Mouse (Mus musculus) heart, embryonic 13.5 days (tissue): ENCODE measurements around the gene Jup. TPM values are rescaled to one million over a fixed set of nuclear protein-coding genes. Genes with fewer than 3 reads are reported as not detected.
"Not testable (repeated sequence)": the region's sequence is repeated elsewhere in the genome, so short reads cannot be mapped to it uniquely, and the experiment has no call there.

ENCODE experiments used
- ATAC-seq: fragments of 200-750 bp; cut with Nextera tagmentation; 2 replicates; pipeline ENCODE4 v1.8.0; 2017; ENCODE audit warnings: moderate TSS enrichment; ENCODE audit not compliant: insufficient number of reproducible peaks, low FRiP score, low TSS enrichment; ENCODE audit errors: extremely low read depth
- H3K27ac ChIP-seq: fragments of 300-500 bp; sonication (generic); replicated peaks from 2 replicates; pipeline ENCODE4 v1.5.1; 2015; ENCODE audit warnings: moderate library complexity, mild to moderate bottlenecking, inconsistent platforms
- H3K27me3 ChIP-seq: fragments of 300-500 bp; sonication (generic); replicated peaks from 2 replicates; pipeline ENCODE4 v1.6.1; 2015; ENCODE audit warnings: mild to moderate bottlenecking, inconsistent platforms
- H3K36me3 ChIP-seq: fragments of 300-500 bp; sonication (generic); 2 replicates; pipeline ENCODE4 v1.6.1; 2015; ENCODE audit warnings: mild to moderate bottlenecking, inconsistent platforms
- H3K4me1 ChIP-seq: fragments of 300-500 bp; sonication (generic); 2 replicates; pipeline ENCODE4 v1.6.1; 2015; ENCODE audit warnings: inconsistent platforms
- H3K4me2 ChIP-seq: fragments of 300-500 bp; sonication (generic); 2 replicates; pipeline ENCODE4 v1.6.1; 2015; ENCODE audit warnings: inconsistent platforms, mild to moderate bottlenecking, moderate library complexity
- H3K4me3 ChIP-seq: fragments of 300-500 bp; sonication (generic); 2 replicates; pipeline ENCODE4 v1.5.1; 2015; ENCODE audit warnings: moderate library complexity, mild to moderate bottlenecking, inconsistent platforms
- H3K9ac ChIP-seq: fragments of 300-500 bp; sonication (generic); 2 replicates; pipeline ENCODE4 v1.6.1; 2015; ENCODE audit warnings: inconsistent platforms, mild to moderate bottlenecking, moderate library complexity
- H3K9me3 ChIP-seq: fragments of 300-500 bp; sonication (generic); 2 replicates; pipeline ENCODE4 v1.6.1; 2016; ENCODE audit warnings: inconsistent platforms
- WGBS: fragments of 180-500 bp; shearing (Covaris S2); methylation state at CpG from one replicate; pipeline ENCODE4 v1.1.7; 2015; ENCODE audit warnings: mixed read lengths; 5-methylcytosine and 5-hydroxymethylcytosine counted together
- polyA plus RNA-seq: library from polyadenylated mRNA; unstranded; fragments of >200 nt; fragmentation: Nextera tagmentation; extraction: Ambion mirVana; gene quantifications from 2 replicates; pipeline ENCODE4 v1.2.1, GENCODE M21; 2015

Gene Jup
- polyA plus RNA-seq, 1 experiment from 2014 or later, result 111 TPM

DNA sequence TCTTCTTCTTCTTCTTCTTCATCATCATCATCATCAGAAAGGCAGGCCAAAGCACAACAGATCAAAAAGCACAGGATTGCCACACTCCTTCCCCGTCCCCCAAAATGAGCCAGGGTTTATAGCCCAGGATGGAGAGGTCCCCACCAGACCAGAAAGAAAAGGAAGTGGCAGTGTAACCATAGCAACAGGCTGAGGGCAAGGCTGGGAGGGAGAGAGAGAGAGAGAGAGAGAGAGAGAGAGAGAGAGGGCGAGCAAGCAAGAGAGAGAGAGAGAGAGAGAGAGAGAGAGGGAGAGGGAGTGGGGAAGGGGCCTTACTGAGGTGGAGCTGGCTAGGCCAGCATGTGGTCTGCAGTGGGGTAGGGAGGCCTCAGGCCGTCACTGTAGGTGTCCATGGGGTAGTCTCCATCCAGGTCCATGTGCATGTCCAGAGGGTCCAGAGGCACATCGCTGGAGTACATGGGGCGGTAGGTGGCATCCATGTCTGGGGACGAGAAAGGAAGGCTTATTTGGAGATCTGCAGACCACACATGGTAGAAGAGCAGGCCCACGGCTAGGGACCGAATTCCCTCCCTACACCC, 25.5 kb downstream of the Jup start:
- H3K27me3 ChIP-seq, result no peaks in the 10 kb centered on the region
- H3K9ac ChIP-seq, result no peak overlapping the region
- H3K9me3 ChIP-seq, result no peaks in the 10 kb centered on the region
- H3K27ac ChIP-seq, result no peak overlapping the region
- ATAC-seq, result no peak
- H3K36me3 ChIP-seq, result peaks cover 85% of the 10 kb centered on the region
- 85% methylated on average over 7 of the region's 8 CpGs for WGBS
- H3K4me2 ChIP-seq, result no peak overlapping the region
- H3K4me3 ChIP-seq, result no peak overlapping the region
- peaks cover 13% of the 10 kb centered on the region for H3K4me1 ChIP-seq

DNA sequence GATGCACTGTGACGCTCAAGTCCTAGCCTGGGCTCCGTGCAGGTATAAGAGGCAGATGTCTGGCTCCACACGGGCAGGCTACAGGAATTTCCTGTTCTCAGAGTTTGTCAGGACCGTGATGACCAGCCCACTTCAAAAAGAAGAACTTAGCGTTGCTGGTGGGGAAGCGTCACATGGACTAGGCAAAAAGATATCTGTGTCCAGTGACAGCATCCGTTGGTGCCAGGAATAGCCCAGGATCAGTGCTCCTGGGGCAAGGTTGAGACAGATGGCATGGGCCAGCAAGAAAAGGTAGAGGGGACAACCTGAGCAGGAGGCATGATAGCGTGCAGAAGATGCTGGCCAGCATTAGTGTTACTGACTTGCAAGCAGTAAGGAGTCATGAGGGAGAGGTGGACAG, 27.7 kb downstream of the Jup start:
- Histone ChIP-seq H3K27me3 (no peaks in the 10 kb centered on the region), H3K36me3 (peaks cover 62% of the 10 kb centered on the region), H3K9me3 (no peaks in the 10 kb centered on the region), H3K4me1 (peaks cover 13% of the 10 kb centered on the region), H3K4me3 (no peak overlapping the region), H3K4me2 (no peak overlapping the region), H3K27ac (no peak overlapping the region), H3K9ac (0 out of 2 replicates have a peak overlapping the region, but pooled peaks have one; percentile 21)
- WGBS, result 50% methylated on average over 8 of the region's 8 CpGs
- ATAC-seq, result no peak

DNA sequence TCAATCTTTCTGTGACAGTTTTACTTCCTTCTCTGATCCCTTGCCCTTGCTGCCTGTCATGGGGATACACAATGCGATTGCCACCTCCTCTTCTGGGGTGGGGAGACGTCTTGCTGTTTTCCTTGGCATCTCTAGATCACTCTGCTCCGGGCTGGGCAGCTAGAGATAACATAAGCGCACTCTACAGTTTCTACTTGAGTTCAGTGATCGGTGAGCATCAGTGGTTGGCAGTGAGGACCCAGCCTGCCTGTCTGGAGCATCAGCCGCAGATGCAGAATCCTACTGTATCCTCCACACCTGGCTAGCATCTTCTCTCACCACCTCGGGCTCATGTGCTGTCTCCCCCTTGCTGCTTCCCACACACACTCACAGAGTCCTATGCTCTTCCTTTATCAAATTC, 28.4 kb downstream of the Jup start:
- peaks cover 57% of the 10 kb centered on the region for H3K36me3 ChIP-seq
- no peak for ATAC-seq
- no peak overlapping the region for H3K27ac ChIP-seq
- no peak overlapping the region for H3K9ac ChIP-seq
- peaks cover 13% of the 10 kb centered on the region for H3K4me1 ChIP-seq
- H3K9me3 ChIP-seq, result no peaks in the 10 kb centered on the region
- no peak overlapping the region for H3K4me3 ChIP-seq
- 0 out of 2 replicates have a peak, but pooled peaks cover 2% of the 10 kb centered on the region for H3K27me3 ChIP-seq
- no peak overlapping the region for H3K4me2 ChIP-seq
- 48% methylated on average over 7 of the region's 7 CpGs for WGBS

DNA sequence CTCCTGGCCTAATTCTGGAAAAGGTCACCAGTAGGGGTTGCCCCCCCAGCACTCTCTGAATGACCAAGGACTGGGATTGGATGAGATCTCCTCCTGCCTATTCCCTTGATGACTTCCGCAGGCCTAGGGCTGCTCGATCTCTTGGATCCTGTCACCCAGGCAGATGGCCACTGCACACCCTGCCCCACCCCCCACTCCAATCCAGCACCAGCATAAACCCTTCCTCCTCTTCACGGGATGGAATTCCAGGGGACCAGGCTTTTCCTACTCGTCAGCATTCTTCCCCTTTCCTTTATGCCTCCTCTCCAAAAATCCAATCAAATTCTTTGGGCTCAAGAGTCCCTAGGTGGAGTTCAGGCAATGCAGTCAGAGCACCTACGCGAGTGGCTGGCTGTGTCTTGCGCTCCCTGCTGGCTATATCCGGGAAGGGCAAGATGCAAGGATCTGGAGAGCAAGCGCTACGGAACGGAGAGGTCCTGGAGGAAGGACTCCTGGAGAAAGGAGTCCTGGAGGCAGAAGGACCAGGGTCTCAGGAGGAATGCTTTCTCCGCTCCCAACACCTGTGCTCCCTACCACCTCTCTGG, 34.5 kb downstream of the Jup start:
- WGBS, result 16% methylated on average over 12 of the region's 12 CpGs
- no peak overlapping the region for H3K4me2 ChIP-seq
- H3K9me3 ChIP-seq, result no peaks in the 10 kb centered on the region
- H3K27ac ChIP-seq, result no peak overlapping the region
- no peak overlapping the region for H3K9ac ChIP-seq
- H3K4me3 ChIP-seq, result no peak overlapping the region
- no peak; the same call in 1 of the 2 replicates for ATAC-seq
- H3K27me3 ChIP-seq, result peaks cover 30% of the 10 kb centered on the region
- peaks cover 6% of the 10 kb centered on the region for H3K4me1 ChIP-seq
- H3K36me3 ChIP-seq, result no peaks in the 10 kb centered on the region

DNA sequence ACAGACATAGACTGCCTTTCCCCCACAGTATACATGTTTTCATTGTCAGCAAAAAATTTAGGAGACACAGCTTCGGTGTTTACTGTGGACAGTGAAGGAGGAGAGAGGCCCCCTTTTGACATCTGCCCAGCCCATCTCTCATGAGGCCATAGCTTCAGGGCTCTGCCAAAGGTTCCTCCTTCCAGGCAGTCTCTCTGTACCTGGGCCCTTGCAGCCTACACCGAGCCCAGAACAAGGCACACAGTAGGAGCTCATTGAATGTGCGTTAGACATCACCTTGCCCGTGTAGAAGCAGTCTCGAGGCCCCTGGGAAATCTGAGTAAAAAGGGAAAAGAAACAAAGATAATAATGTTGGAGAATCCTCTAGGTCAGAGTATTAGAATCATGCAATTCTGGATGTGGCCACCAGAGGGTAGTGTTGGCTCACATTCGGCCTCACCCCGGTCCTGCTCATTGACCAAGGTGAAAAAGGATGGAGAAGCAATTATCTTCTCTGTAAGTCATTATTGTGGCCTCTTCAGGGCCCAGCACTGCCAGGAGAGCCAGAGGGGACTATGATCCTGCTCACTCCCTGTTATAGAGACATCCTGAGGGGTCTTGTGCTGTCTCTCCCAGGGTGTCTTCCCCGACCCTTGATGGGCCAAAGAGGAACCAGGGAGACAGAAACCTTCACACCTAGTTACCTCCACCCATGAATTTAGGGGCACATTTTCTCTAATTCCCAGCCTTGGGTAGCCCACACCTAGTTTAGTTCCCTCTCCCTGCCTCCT, 35.2 kb downstream of the Jup start:
- no peak overlapping the region for H3K9ac ChIP-seq
- H3K4me3 ChIP-seq, result no peak overlapping the region
- H3K4me2 ChIP-seq, result no peak overlapping the region
- no peak overlapping the region for H3K27ac ChIP-seq
- ATAC-seq, result no peak
- H3K9me3 ChIP-seq, result no peaks in the 10 kb centered on the region
- H3K36me3 ChIP-seq, result no peaks in the 10 kb centered on the region
- H3K4me1 ChIP-seq, result peaks cover 6% of the 10 kb centered on the region
- WGBS, result 11% methylated on average over 8 of the region's 8 CpGs
- H3K27me3 ChIP-seq, result peaks cover 36% of the 10 kb centered on the region

DNA sequence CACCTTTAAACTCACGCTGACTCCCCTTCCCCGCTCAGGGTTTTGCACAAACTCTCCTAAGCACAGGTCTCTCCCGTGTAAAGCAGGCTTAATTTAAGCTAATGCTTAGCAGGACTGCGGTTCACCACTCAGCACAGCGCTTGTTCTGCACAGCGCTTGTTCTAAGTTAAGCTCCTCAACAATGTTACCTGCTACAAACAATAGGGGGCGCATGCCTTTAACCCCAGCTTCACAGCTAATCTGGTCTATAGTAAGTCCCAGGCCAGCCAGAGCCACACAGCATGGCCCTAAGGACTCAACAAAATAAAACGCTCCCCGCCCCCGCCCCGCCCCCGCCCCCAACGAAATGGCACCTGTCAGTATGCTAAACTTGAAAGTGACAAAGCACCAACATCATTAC, 36.5 kb downstream of the Jup start:
- not testable (repeated sequence) for H3K9ac ChIP-seq, H3K4me2 ChIP-seq, H3K36me3 ChIP-seq, H3K27ac ChIP-seq, H3K4me3 ChIP-seq, ATAC-seq, H3K9me3 ChIP-seq, H3K4me1 ChIP-seq
- peaks cover 49% of the 10 kb centered on the region for H3K27me3 ChIP-seq
- WGBS, result 20% methylated on average over 1 of the region's 13 CpGs

DNA sequence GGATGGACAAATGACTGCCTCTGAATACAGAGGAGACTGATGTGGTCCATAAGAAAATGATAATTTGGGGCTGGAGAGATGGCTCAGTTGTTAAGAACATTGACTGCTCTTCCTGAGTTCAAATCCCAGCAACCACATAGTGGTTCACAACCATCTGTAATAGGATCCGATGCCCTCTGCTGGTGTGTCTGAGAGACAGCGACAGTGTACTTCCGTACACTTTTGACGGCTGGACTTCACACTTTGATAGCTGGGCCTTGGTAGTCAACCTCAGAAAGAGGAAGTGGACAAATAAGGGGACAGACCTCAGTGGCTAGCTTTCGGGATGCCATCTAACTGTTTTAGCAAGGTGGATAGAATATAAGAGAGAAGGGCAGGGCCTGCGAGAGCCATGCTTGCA, 37.4 kb downstream of the Jup start:
- Histone ChIP-seq H3K9ac (no peak overlapping the region), H3K4me1 (peaks cover 6% of the 10 kb centered on the region), H3K4me2 (no peak overlapping the region), H3K36me3 (no peaks in the 10 kb centered on the region), H3K27ac (no peak overlapping the region), H3K9me3 (no peaks in the 10 kb centered on the region), H3K27me3 (peaks cover 58% of the 10 kb centered on the region), H3K4me3 (no peak overlapping the region)
- 68% methylated on average over 6 of the region's 6 CpGs for WGBS
- no peak for ATAC-seq

DNA sequence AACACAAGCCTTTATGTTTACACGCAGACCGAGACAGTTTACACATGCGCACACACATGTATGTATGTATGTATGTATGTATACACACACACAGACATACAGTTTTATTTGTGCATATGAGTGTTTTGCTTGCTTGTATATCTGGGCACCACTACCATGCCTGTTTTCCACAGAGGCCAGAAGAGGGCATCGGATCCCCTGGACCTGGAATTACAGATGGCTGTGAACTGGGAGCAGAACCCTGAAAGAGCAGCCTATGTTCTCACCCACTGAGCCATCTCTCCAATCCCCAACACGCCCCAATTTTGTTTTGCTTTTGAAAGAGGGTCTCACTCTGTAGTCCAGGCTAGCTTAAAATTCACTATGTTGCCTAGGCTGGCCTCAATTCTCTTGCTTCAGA, 40.2 kb downstream of the Jup start:
- H3K9me3 ChIP-seq, result no peaks in the 10 kb centered on the region
- no peak overlapping the region for H3K4me3 ChIP-seq
- H3K27ac ChIP-seq, result no peak overlapping the region
- 52% methylated on average over 5 of the region's 5 CpGs for WGBS
- H3K9ac ChIP-seq, result no peak overlapping the region
- H3K4me2 ChIP-seq, result no peak overlapping the region
- peaks cover 3% of the 10 kb centered on the region; the same call in 1 of the 2 replicates for H3K4me1 ChIP-seq
- H3K36me3 ChIP-seq, result no peaks in the 10 kb centered on the region
- ATAC-seq, result no peak
- peaks cover 81% of the 10 kb centered on the region for H3K27me3 ChIP-seq

DNA sequence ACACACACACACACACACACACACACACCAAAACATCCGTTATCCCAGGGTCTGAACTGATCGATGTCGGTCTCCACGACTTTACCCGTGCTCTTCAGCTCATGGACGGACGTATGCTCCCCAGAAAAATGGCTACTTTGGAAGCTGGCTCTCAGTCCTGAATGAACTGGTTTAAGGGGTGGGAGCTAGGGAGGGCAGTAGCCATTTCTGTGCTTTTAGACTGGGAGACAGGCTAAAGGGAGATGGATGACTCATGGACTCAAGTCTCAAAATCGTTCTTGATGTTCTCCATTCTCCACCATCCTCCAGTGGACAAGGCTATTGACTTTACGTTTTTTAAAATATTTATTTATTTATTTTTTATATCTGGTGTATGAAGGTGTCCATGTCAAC, 40.7 kb downstream of the Jup start:
- 26% methylated on average over 9 of the region's 9 CpGs for WGBS
- Histone ChIP-seq H3K36me3 (no peaks in the 10 kb centered on the region), H3K9me3 (no peaks in the 10 kb centered on the region), H3K4me2 (peak overlapping the region; percentile 100), H3K27ac (no peak overlapping the region), H3K27me3 (peaks cover 83% of the 10 kb centered on the region), H3K4me1 (peaks cover 6% of the 10 kb centered on the region), H3K9ac (peak overlapping the region; percentile 83), H3K4me3 (peak overlapping the region; percentile 66)
- ATAC-seq, result no peak

DNA sequence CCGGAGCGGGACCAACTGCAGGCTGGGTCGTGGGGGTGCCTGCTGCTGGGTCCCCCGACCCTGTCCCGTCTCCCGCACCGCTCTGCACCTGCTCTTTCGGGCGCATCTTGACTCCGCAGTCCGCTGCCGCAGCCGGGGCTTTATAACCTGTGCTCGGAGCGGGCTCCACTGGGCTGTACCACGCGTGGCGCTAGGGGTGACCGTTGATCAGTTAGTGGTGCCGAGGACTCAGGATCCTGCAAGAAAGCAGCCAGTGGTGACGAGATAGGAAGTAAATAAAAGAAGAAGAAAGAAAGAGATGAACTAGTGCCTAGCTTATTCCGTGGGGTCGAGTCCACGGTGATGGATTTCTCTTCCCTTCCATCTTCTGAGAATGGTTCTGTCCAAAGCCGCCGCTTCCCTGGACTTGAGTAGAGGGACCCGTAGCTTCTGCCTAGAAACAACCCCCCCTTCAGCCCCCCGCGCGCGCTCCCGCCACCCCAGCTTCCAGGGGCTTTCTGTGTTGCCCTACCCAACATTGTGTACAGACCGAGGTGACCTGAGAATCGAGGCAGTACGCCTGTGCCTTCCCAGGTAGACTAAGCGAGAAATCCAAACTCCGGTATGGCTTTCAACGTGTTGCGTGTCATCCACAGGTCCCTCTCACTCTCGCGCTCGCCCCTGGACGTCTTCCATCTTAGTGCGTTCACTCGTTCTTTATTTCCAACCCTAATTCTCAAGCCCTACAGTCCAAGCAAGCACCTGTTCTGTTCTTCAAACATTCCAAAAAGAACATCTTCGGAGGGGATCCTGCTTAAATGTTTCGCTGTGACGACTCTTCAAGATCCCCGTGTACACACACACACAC, 41.4 kb downstream of the Jup start, which contains the start of gene Hap1:
TSS of gene Hap1 (minus strand) at position 157 of the 847 bp plus-strand sequence.
- H3K27ac ChIP-seq, result no peak within 1 kb of the TSS
- peak within 1 kb of the TSS; percentile 66 for H3K4me3 ChIP-seq
- peaks cover 88% of the 10 kb centered on the region for H3K27me3 ChIP-seq
- H3K36me3 ChIP-seq, result no peaks in the 10 kb centered on the region
- H3K4me1 ChIP-seq, result peaks cover 6% of the 10 kb centered on the region
- 3% methylated on average over 49 of the region's 49 CpGs for WGBS
- peak within 1 kb of the TSS; percentile 100 for H3K4me2 ChIP-seq
- no peaks in the 10 kb centered on the region for H3K9me3 ChIP-seq
- peak within 1 kb of the TSS; percentile 83 for H3K9ac ChIP-seq
- peak; percentile 34; the same call in 1 of the 2 replicates for ATAC-seq
